Mouse (Mus musculus): Measurements from ENCODE around the gene Hmcn1.

Hmcn1 gene

DNA sequence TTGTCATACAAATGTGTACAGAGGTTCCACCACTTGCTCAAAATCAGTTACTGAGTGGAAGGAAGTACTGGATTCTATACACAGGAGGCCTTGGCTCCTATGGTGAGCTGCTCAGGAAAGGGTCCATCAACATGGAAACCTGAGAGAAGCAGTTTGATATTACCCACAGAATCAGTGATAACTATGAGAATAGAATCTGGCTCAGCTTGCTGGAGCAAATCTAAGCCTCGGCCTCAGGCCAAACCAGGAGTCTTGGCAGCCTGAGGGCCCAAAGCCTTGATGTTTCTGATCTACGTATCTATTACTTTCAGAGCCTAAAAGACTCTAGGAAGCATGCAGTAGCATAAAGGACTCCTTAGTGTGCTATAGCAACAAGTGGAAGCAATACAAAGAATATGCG, 220.3 kb downstream of the Hmcn1 start:
- no peak for DNase-seq

DNA sequence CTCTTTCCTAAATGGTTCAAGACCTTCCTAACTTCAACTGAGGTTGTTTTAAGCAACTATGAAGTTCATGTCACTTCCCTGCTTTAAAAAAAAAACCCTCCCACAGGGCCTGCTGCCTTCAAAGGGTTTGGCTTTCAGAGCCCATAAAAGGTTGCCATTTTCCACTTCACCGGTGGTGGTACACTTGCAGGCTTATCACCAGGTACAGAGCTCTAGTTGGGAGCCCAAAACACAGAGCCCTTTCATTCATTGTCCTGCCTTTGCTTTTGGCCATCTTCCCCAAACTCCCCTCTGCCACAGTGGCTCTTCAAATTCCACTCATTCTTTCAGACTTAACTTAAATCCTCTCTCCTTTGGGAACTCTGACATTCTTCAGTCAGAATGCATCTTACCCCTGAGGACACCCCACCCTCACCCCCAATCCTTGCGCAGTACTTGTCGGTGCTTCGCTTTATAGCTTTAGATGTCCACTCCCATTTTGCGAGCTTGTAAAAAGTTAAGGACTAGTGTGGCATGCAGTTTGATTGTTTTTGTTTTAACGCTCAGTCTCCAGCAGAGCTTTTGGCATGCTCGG, 222.2 kb downstream of the Hmcn1 start:
- DNase-seq, result no peak

DNA sequence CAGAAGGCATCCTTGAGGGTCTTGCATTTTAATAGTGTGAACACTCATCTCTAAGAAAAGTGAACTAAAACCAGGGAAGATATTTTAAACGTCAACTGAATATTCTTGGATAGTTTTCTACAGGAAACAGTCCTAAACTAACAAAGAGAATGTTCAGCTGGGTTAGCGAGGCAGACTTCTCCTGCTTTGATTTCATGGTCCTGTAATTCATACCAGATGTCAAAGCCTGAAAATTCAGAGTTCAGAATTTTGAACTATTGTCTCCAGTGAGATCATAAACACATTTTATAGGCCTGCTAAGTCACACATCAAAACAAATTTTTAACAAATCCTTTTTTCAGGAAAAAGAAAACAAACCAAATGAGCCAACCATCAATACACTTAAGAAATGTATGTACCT, 223.4 kb downstream of the Hmcn1 start:
- no peak for DNase-seq

DNA sequence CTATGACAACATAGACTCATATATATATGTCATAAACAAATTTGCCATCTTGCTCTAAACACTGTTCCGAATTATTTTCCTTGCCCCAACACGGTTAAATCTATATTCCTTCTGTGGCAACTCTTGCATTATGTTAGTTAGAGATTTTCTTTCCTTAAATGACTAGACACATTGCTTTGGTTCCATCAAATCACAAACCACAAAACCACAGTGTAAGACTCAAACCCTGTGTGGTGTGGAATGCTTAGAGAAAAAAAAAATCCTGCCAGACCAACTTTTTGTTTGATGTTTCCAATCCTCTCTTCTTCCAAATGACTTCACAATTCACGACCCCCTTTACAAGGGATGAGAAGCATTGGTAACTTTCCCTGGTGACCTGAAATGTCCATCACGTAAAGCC, 231.6 kb downstream of the Hmcn1 start:
- no peak for DNase-seq

DNA sequence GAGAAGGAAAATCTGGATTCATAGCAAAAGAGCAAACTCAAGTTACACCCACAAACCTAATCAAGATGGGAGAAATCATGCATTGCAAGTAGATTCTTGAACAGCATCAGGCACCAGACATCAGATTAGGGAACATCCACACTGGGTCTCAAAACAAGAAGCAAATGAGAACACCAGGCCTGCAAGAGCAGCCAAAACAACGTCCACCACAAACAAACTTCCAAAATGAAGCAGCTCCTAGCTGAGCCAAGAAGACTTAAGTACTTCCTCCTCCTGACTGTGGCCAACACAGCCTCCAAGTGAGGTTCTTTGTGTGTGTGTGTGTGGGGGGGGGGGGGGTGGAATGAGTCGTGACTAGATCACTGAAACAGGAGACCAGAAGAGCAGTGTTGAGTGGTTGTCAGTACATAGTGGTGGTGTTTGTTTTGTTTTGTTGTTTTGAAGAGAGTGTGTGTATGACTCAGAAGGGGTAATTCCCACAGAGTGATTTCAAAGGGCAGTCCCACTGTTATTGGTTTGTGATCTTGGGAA, 232.4 kb downstream of the Hmcn1 start:
- no peak for DNase-seq

DNA sequence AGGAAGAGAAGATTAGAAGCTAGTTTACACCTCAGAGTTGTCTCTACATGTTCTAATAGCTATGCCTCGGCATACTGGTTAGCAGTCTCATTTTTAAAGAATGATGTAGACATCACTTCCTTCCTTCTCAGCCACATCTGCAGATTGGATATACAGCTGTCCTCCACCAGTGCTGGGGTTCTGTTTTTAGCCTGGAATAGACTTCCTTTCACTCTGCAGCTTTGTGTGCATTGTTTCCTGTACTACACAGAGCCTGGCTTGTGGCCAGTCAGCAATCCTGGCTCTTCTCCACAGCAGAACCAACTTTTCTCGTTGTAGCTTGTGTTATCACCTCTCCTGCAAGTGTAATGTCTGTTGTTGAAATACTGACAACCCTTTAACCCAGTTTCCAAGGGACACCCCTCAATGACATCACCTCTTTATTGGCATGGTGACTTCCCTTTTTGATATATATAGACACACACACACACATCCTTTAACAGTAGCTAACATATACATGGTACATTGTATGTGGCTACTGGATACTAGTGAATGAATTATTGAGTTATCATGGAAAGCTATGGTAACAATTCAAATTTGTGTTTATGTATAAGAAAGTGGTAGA, 233.7 kb downstream of the Hmcn1 start:
- no peak for DNase-seq

DNA sequence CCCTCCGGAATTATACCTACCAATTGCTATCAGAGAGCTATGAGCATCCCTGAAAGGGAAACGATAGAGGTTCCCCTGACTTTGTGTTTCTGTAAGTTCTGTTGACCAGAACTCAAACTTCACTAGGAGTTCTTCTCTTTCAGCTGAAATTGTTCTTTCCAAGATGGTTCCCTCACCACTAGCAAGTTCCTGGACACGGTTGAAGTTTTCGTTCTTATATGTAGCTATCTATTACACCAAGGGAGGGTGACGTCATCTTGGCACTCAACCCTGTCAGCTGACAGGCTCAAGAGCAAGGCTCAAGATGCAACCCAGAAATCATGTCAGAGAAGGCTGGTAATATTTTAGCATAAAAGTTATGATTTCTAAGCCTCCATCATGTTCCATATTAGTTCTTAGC, 239.3 kb downstream of the Hmcn1 start:
- DNase-seq, result no peak

DNA sequence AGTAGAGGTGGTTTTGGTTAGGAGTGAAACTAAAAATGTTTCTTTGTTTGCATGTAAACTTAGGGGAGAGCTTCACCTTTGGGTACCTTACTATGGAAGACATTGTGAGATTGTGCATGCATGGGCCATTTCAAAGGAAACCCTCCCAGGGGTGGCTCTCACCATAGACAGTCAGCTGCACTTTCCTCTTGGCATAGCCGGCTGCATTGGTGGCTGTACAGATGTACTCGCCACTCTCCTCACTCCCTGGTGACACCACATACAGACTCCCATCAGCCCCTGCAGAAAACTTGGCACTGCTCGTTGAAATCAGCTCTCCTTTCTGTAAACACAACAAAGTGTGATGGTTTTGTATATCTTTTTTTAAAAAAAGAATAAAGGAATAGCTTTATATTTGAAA, 244.5 kb downstream of the Hmcn1 start:
- DNase-seq, result no peak

DNA sequence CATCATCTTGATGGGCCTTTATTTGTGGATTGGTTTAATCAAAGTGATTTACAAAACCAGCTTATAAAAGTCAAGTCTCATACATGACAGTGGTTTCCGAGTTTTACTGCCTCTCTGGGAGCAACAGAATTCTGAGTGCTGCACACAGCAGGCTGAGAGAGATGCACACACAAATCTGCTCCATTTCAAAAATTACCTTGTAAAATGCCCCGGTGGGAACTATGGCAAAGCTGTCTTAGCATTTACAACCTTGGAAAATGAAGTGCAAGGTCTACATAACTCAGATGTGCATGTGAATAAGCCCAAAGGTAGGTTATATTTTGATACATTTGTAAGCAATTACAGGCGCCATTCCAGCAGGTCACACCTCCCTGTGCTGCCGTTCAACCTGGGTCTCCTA, 245.5 kb downstream of the Hmcn1 start:
- no peak for DNase-seq

DNA sequence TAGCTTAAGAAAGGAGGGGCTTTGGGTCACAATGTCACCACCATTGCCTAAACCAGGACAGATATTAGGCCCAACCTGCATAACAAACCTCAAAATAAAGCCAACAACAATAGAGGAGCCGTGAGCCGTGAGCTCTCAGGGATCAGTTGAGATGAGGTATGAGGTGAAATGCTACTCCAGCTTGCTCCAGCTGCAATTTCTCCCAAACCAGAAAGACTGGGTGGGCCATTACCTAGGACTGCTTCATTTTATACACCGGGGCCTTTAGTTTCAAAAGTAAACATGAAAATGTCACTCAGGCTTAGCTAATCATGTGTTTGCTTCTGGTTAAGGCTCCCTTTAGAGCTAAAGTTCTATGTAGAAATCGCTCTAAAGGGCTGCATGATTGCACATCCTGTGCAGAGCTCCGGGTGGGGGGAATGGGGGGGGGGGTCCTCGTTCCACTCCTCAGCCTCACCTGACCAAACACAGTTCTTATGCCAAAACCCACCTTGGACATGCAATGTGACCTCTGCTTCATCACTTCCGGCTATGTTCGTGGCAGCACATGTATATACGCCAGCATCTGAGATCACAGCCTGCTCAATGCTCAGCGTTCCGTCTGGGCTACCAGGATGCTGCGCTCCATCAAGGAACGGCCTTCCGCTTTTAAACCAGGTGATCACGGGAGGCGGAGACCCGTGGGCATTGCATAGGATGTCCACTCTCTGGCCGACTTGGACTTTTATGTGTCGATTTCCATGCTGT, 250.0 kb downstream of the Hmcn1 start:
- DNase-seq, result no peak

DNA sequence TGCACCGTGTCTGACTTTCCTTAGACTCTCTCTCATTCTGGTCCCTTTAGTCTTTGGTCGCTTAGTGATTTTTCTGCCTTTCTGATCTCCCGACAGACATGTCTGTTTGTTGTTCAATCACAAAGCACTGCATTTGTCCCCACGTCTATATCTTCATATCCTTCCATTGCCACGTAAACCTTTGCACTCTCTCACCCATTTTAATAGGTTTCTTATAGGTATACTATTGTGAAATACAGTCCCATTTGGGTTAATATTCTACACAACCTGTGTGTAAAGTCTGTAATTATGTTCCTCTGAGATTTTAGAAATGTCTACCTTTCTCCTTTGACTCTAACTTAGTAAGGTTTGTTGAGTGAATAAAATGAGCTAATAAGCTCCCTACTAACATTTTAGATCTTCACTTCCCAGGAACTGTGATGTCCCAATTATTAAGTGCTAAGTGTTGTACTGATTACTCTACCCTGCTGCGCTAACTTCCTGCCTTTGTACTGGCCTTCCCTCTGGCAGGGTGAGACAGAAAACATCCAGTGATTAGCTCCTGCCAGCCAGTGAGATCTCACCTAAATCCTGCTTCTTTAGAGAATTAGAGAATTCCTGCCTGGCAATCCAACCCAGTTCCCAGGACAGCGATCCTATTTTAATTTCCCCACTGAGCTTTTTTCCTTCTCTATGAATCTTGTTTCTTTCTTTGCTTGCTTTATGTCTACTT, 250.7 kb downstream of the Hmcn1 start:
- no peak for DNase-seq

DNA sequence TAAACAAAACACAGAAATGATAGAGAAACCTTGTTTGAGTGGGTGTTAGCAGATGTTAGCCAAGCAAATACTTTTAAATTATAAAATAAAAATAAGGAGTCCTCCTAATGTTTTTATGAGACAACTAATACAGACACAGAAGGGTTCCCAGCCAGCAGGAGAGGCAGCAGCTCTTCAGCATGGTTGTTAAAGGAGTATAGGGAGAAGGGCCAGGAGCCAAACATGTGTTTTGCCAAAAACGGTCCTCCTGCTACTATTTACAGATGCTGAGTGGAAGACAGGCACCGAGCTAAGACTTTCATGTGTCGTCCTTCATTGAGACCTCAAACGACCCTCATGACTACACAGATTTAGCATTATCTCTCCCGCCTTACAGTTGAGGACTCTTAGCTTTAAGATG, 281.8 kb downstream of the Hmcn1 start:
- no peak for DNase-seq

DNA sequence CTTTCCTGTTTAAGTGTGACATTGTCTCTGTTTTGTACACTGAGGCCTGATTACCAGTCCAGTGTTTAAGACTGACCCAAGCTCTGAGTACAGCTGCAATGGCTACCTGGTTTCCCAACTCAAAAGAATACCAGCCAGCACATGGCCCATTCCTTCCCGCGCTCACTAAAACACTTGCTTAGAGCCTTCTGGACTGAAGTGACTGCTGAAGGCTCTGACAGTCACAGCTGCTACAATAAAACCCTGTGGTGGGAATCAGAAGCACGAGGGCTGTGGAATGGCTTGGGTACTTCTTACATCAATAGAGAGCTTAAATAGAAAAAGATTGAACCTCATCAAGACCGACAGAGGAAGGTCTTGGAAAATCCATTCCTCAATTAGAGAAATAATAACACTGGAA, 286.7 kb downstream of the Hmcn1 start:
- DNase-seq, result no peak

DNA sequence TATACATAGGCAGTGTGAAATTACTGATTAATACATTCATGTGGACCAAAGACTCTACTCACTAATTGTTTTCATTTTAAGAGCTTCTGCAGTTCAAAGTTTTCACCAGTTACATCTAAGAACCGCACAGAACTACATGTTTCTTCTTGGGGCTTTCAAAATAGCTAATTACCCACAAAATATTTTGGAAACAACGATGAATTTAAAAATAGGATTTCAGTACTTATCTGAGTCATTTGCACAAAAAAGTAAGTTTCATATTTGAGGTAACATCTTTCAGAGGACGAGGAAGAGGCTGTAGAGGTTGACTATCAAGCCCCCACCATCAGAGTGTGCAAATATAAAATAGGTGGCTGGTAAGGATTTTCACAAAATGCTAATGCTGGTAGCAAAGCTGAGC, 295.5 kb downstream of the Hmcn1 start:
- no peak for DNase-seq

DNA sequence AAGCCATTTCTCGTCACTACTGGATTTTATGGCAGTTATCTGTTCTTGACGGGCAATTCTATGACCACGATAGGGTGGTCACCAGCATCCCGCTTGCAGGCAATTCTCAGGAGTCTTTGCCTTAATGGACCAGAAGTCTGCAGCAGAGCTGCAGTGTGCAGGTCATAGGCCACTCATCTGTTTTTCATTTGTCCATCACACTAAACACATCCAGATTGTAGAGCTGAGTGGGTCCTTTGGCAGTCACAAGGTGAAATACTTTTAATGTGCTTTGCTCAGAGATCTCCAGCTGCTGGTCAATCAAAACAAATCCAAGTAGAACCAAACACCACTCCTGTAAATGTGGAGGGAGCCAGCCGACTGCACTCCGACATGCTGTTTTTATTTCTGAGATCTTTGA, 311.2 kb downstream of the Hmcn1 start:
- no peak for DNase-seq

DNA sequence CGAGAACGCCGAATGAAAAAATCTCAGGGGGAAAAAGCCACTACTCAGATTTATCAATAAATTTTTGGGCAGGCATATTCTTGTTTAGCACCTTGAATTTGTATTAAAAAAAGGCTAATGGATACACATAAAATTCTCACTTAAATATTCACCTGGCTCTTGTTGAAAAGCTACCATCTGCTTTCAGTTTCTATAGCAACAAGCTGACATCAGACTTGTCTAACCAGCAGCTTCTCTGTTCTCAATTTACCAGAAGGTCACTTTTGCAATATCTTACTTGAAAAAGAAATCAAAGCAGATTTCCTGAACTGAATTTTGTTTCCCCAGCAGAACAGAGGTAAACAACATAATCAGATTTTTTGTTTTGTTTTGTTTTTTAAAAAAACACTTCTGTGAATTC, 311.8 kb downstream of the Hmcn1 start:
- DNase-seq, result no peak

DNA sequence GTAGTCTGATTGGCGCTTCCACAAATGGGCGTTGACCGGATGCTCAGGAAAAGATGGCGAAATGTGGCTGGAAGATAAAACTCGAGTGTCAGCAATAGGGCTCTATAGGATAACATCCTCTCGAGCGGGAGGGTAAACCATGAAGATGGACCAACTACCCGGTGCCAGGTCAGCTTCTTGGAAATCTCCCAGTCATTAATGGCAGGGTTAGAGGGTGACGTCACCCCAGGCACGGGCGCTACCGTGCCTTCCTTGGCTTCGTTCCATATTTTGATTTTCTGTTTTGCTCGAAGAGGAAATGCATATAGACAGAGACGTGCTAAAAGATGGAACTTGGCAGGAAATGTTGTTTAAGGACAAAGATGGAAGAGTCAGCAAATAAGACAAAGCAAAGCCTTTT, 312.2 kb downstream of the Hmcn1 start:
- DNase-seq, result peak; percentile 63

DNA sequence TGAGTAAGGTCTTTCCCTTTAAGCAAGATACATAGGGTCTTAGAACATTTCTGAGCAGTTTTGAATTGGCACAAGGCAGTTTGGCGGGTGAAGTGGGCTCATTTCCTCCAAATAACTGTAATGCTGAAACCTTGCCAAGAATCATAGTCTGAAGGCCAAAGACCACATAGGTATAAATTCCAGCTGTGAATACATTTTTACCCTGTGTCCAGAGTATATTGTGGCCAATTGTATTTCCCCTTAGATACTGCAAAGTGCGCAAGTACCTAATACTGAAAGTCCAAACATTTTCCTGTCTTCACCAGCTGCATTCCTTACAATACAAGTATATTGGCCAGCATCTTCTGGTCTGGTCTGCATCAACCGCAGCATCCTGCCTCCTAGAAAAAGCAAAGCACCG, 312.9 kb downstream of the Hmcn1 start:
- no peak for DNase-seq

DNA sequence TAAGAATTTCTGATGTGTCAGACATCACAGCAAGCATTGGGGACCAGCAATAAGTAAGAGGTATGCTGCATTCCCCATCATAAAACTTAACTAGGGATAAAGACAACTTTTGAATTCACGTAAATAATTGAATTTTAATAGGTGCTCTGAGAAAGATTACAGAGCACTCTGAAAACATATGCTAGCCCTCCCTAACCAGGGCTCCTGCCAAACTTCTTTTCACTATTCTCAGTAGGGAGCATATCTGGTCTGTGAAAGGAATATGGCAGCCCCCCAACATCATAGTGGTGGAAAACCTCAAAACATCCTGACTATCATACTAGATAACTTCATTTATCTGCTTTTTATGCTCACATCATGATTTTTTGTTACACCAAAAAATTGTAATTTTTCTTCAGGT, 347.9 kb downstream of the Hmcn1 start:
- no peak for DNase-seq

DNA sequence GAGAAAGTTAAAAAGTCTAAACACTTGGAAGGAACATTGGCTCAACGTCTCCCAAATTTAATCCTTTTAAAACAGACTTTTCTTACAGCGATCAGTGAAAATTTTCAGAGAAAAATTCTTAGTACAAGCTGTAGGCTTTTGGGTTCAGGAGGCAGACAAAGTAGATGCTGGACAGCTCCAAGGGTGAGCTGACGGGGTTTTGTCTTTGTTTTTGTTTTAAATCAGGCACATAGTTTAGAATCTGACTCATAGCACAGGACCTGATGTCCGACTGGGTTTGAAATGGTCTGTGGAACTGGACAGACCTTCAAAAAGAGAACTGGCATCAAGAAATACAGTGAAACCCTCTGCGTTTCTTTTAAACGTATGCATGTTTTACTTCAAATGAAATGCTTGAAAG, 353.7 kb downstream of the Hmcn1 start:
- DNase-seq, result no peak

DNA sequence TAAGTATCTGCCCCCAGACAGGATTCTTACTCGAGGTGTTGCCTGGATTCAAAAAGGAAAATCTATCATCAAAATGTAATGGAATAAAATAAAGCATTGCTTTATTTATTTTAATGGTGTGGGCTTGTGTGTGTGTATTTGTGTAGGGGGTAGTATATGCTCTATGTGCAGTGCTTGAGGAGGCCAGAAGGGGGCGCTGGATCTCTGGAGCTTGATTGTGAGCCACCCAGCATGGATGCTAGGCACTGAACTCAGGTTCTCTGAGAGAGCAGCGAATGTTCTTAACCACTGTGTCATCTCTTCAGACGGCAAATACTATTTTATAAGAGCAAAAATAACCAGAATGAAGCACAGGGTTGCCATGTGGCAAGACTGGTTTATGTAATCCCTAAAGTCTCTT, 360.7 kb downstream of the Hmcn1 start:
- DNase-seq, result no peak

DNA sequence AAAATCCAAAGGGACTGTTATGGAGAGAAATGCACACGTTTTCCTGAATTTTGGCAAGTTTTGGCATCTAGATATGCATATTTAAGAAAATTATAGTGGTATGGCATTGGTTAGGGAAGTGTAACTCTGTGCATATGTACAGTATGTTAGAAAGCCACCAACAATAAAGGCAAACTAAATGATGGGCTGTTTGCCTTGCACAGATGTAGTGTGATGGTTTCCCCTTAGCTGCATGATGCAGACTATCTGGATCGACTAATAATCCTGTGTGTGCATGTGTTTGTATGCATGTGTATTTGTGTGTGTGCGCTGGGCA, 361.4 kb downstream of the Hmcn1 start:
- no peak for DNase-seq

DNA sequence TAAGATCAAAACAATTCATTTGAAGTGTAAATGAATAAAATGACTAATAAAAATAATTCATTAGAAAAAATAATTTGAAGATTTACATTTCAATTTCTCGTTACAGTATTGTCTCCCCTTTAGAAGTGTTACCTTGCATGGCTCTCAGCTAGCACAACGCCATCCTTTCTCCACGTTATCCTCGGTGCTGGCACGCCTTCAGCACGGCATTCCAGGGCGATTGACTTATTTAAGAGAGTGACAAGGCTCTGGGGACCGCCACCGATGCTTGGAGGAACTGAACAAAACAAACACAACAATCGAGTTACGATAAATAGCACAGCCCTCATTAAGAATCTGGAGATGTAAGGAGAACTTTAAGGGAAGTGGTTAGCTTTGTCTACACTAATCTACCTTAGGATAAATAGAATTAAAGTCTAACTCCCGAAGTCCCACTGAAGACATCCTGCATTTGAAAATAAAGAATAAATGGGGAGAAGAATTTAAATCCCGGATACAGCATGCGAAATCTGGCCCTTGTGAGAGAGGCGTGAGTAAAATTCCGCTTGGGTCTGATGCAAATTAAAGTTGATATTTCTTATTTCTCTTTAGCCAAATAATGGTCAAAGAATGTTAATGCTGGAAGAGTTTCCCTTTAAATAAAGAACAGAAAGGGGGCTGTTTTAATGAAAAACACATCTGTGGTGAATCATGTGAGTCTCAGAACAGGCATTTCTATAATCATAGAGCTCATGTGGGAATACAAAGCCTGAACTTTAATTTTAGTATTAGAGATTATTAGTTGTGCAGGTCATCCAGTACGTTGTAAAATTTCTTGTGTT, 362.0 kb downstream of the Hmcn1 start:
- no peak for DNase-seq

Measured in cerebellum, adult 8-10 months (tissue).